Mouse (Mus musculus) heart, embryonic 16.5 days (tissue): ENCODE results near the gene Mpnd. TPM values are rescaled to one million over a fixed set of nuclear protein-coding genes. Genes with fewer than 3 reads are reported as not detected.

Experiments
- ATAC-seq: fragments of 200-750 bp; cut with Nextera tagmentation; replicated peaks from 2 replicates; pipeline ENCODE4 v1.8.0; 2017; ENCODE audit warnings: moderate number of reproducible peaks; ENCODE audit not compliant: insufficient read depth, low FRiP score; ENCODE audit errors: extremely low read depth
- H3K27ac ChIP-seq: fragments of 300-500 bp; sonication (generic); 2 replicates; pipeline ENCODE4 v1.5.1; 2014; ENCODE audit warnings: mild to moderate bottlenecking, low read length, control low read depth, moderate library complexity
- H3K27me3 ChIP-seq: fragments of 300-500 bp; sonication (generic); 2 replicates; pipeline ENCODE4 v1.6.1; 2014; ENCODE audit warnings: low read length, mixed read lengths; ENCODE audit not compliant: control insufficient read depth, insufficient read depth
- H3K36me3 ChIP-seq: fragments of 300-500 bp; sonication (generic); 2 replicates; pipeline ENCODE4 v1.6.1; 2014; ENCODE audit not compliant: control insufficient read depth, insufficient read depth
- H3K4me1 ChIP-seq: fragments of 300-500 bp; sonication (generic); 2 replicates; pipeline ENCODE4 v1.6.1; 2014; ENCODE audit warnings: low read length, mixed read lengths; ENCODE audit not compliant: control insufficient read depth, insufficient read depth
- H3K4me2 ChIP-seq: fragments of 300-500 bp; sonication (generic); 2 replicates; pipeline ENCODE4 v1.6.1; 2014; ENCODE audit warnings: low read depth, mild to moderate bottlenecking, control low read depth, low read length
- H3K4me3 ChIP-seq: fragments of 300-500 bp; sonication (generic); 2 replicates; pipeline ENCODE4 v1.5.1; 2014; ENCODE audit warnings: mild to moderate bottlenecking, control low read depth, low read length
- H3K9ac ChIP-seq: fragments of 300-500 bp; sonication (generic); 2 replicates; pipeline ENCODE4 v1.6.1; 2014; ENCODE audit warnings: low read length, control low read depth
- H3K9me3 ChIP-seq: fragments of 300-500 bp; sonication (generic); replicated peaks from 2 replicates; pipeline ENCODE4 v1.6.1; 2016; ENCODE audit warnings: low read length; ENCODE audit not compliant: control insufficient read depth
- WGBS: fragments of 180-500 bp; shearing (Covaris S2); extraction: QIAGEN DNeasy Blood & Tissue Kit; methylation state at CpG from one replicate; pipeline ENCODE4 v1.1.7; 2014; 5-methylcytosine and 5-hydroxymethylcytosine counted together
- polyA plus RNA-seq: library from polyadenylated mRNA; unstranded; fragments of >200 nt; fragmentation: Nextera tagmentation; extraction: Ambion mirVana; gene quantifications from 2 replicates; pipeline ENCODE4 v1.2.1, GENCODE M21; 2015

The Mpnd gene
- polyA plus RNA-seq, 1 experiment from 2014 or later = 77.4 TPM

- ATAC-seq = no peak
- H3K9ac ChIP-seq = peak overlapping the region; percentile 64
These were observed 31.4 kb downstream of the Mpnd start for GRCm38 (mm10) chr17:56036901-56037287.

GRCm38 (mm10) chr17:56038583-56039261 lies 33.2 kb downstream of the Mpnd start:
- no peak for ATAC-seq
- no peaks in the 10 kb centered on the region for H3K27me3 ChIP-seq

More at GRCm38 (mm10) chr17:56036901-56037287, 31.4 kb downstream of the Mpnd start:
- Histone ChIP-seq H3K4me1 (peaks cover 37% of the 10 kb centered on the region), H3K36me3 (no peaks in the 10 kb centered on the region; the same call in 1 of the 2 replicates), H3K4me3 (peak overlapping the region; percentile 42), H3K27me3 (no peaks in the 10 kb centered on the region), H3K27ac (0 out of 2 replicates have a peak overlapping the region, but pooled peaks have one; percentile 17), H3K9me3 (no peaks in the 10 kb centered on the region), H3K4me2 (peak overlapping the region; percentile 62)
- 35% methylated on average over 13 of the region's 13 CpGs for WGBS

GRCm38 (mm10) chr17:56039345-56039744 lies 33.8 kb downstream of the Mpnd start:
- ATAC-seq = no peak
- no peaks in the 10 kb centered on the region for H3K27me3 ChIP-seq
- no peaks in the 10 kb centered on the region for H3K9me3 ChIP-seq
- H3K27ac ChIP-seq = no peak overlapping the region
- peaks cover 25% of the 10 kb centered on the region for H3K4me1 ChIP-seq
- H3K4me3 ChIP-seq = peak overlapping the region; percentile 77
- H3K36me3 ChIP-seq = no peaks in the 10 kb centered on the region
- H3K4me2 ChIP-seq = peak overlapping the region; percentile 95
- no peak overlapping the region for H3K9ac ChIP-seq
- WGBS = 69% methylated on average over 4 of the region's 4 CpGs

More at GRCm38 (mm10) chr17:56038583-56039261, 33.2 kb downstream of the Mpnd start:
- WGBS = 78% methylated on average over 8 of the region's 8 CpGs
- Histone ChIP-seq H3K9me3 (no peaks in the 10 kb centered on the region), H3K36me3 (no peaks in the 10 kb centered on the region), H3K4me1 (peaks cover 28% of the 10 kb centered on the region), H3K4me3 (no peak overlapping the region), H3K27ac (no peak overlapping the region), H3K9ac (0 out of 2 replicates have a peak overlapping the region, but pooled peaks have one; percentile 7), H3K4me2 (no peak overlapping the region)

GRCm38 (mm10) chr17:56040030-56040856 lies 34.7 kb downstream of the Mpnd start, which contains the start of gene Chaf1a:
TSS of gene Chaf1a (plus strand) at chr17:56040439.
- ATAC-seq = peak; percentile 80
- Histone ChIP-seq H3K9ac (peak within 1 kb of the TSS; percentile 84), H3K36me3 (no peaks in the 10 kb centered on the region), H3K27me3 (no peaks in the 10 kb centered on the region), H3K4me2 (peak within 1 kb of the TSS; percentile 95), H3K4me3 (peak within 1 kb of the TSS; percentile 77), H3K4me1 (peaks cover 17% of the 10 kb centered on the region), H3K27ac (peak within 1 kb of the TSS; percentile 73), H3K9me3 (no peaks in the 10 kb centered on the region)
- under 1% methylated on average over 63 of the region's 68 CpGs for WGBS

GRCm38 (mm10) chr17:56040857-56041163 lies 35.3 kb downstream of the Mpnd start:
- WGBS = 2% methylated on average over 12 of the region's 12 CpGs
- Histone ChIP-seq H3K36me3 (no peaks in the 10 kb centered on the region), H3K27me3 (no peaks in the 10 kb centered on the region), H3K4me2 (peak overlapping the region; percentile 95), H3K9ac (peak overlapping the region; percentile 84), H3K9me3 (no peaks in the 10 kb centered on the region), H3K4me1 (peaks cover 11% of the 10 kb centered on the region), H3K4me3 (peak overlapping the region; percentile 77), H3K27ac (no peak overlapping the region)
- no peak for ATAC-seq

GRCm38 (mm10) chr17:56051369-56051768 lies 45.9 kb downstream of the Mpnd start:
- Histone ChIP-seq H3K4me2 (no peak overlapping the region), H3K27me3 (no peaks in the 10 kb centered on the region), H3K9ac (no peak overlapping the region), H3K4me3 (no peak overlapping the region), H3K9me3 (no peaks in the 10 kb centered on the region), H3K27ac (no peak overlapping the region), H3K36me3 (peaks cover 16% of the 10 kb centered on the region), H3K4me1 (no peaks in the 10 kb centered on the region)
- no peak for ATAC-seq
- 82% methylated on average over 5 of the region's 5 CpGs for WGBS

- Histone ChIP-seq H3K36me3 (peaks cover 24% of the 10 kb centered on the region), H3K9me3 (no peaks in the 10 kb centered on the region), H3K27ac (no peak overlapping the region), H3K4me2 (no peak overlapping the region), H3K9ac (no peak overlapping the region), H3K4me3 (no peak overlapping the region), H3K4me1 (no peaks in the 10 kb centered on the region), H3K27me3 (no peaks in the 10 kb centered on the region)
- ATAC-seq = no peak
These were observed 49.4 kb downstream of the Mpnd start for GRCm38 (mm10) chr17:56054938-56055337.

GRCm38 (mm10) chr17:56055945-56056678 lies 50.6 kb downstream of the Mpnd start:
- ATAC-seq = no peak
- Histone ChIP-seq H3K4me1 (no peaks in the 10 kb centered on the region), H3K36me3 (peaks cover 29% of the 10 kb centered on the region), H3K4me3 (no peak overlapping the region), H3K9ac (no peak overlapping the region), H3K27me3 (no peaks in the 10 kb centered on the region), H3K27ac (no peak overlapping the region), H3K9me3 (no peaks in the 10 kb centered on the region), H3K4me2 (no peak overlapping the region)
- 38% methylated on average over 4 of the region's 4 CpGs for WGBS
